Mouse (Mus musculus) T-helper 17 cell (primary cell): ENCODE results near the gene Prkci.

Source experiments
- in situ Hi-C, 2 experiments: fragments of 300-600 bp; cut with MboI, MseI; formaldehyde crosslinking; loops; 1 replicate in 1 of 2; 2 replicates in 1 of 2; pipeline ENCODE4 v1.15.1; 2025; ENCODE audit warnings: high pct_unique_total_duplicates in 2 of 2

Gene Prkci

DNA sequence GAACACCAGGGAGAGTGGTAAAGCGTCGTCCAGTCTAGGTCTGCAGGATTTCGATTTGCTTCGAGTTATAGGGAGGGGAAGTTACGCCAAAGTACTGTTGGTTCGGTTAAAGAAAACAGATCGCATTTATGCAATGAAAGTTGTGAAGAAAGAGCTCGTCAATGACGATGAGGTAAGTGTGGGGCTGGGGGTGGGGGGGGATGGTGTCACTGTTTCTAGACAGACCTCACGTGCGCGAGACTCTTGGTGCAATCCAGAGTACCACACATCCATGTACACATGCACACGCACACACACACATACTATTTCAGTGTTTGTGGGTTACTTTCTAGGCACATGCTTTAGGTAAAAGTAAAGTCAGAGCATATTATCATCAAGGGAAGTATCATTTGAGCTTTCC lies 42.3 kb downstream of the Prkci start:
- in situ Hi-C loops = loop anchor here (5.0 to 25.0 kb wide), 2 partner anchors 56 to 549 kb away; no protein-coding TSS in a partner anchor

- in situ Hi-C loops = loop anchor here (5.0 to 25.0 kb wide), 2 partner anchors 56 to 549 kb away; no protein-coding TSS in a partner anchor
Observed at GRCm38 (mm10) chr3:31038689-31039088, 43.1 kb downstream of the Prkci start.

GRCm38 (mm10) chr3:31042992-31043391 lies 47.4 kb downstream of the Prkci start:
- in situ Hi-C loops = loop anchor here in 1 of 2 experiments (25.0 kb wide), 1 partner anchor 544 kb away; no protein-coding TSS in a partner anchor

- in situ Hi-C loops = loop anchor here (5.0 to 25.0 kb wide), 2 partner anchors 540 to 1690 kb away; partner anchors contain the start of genes Mrpl47 (in 1 of the 2) and Ndufb5 (in 1 of the 2)
Observed at GRCm38 (mm10) chr3:31047263-31047662, 51.7 kb downstream of the Prkci start.

GRCm38 (mm10) chr3:31049087-31049486 lies 53.5 kb downstream of the Prkci start:
- in situ Hi-C loops = loop anchor here (5.0 to 25.0 kb wide), 2 partner anchors 538 to 1688 kb away; partner anchors contain the start of genes Mrpl47 (in 1 of the 2) and Ndufb5 (in 1 of the 2)

DNA sequence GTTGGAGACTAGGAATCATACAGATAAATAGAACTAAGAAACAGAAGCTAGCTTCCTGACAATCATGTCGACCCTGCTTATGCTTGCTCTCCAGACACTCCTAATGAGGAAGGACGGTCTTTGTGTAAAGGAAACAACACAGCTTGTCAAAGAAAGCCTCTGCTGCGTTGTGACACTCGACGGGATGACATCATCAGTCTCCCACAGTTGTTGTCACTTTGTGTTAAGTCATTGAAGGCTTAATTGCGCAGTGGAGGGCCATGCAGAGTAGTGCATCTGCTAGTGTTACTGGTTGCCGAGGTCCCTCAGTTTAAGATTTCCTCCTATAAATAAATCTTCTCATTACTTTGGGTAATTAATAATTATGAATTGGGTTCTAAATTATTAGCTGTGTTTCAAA lies 54.8 kb downstream of the Prkci start:
- in situ Hi-C loops = no loop called here

DNA sequence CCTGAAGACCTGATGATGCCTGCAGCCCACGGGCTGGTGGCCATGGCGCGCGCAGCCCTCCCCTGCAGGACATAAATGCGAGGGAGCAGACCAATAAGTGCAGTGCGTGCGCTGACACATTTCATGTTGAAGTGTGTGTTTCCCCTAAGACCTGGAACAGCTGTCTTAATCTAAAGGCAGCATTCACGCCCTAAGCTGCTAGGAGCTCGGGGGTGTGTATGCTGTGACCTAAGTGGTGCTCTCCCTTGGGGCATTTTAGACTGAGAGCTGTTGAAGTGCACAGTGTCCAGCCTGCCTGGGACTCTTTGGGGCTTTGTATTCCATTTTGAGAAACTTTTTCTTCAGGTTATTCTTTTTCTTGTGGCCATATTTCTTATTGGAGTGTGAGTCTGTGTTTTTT lies 56.2 kb downstream of the Prkci start:
- in situ Hi-C loops = no loop called here

GRCm38 (mm10) chr3:31053191-31053590 lies 57.6 kb downstream of the Prkci start:
- in situ Hi-C loops = no loop called here

DNA sequence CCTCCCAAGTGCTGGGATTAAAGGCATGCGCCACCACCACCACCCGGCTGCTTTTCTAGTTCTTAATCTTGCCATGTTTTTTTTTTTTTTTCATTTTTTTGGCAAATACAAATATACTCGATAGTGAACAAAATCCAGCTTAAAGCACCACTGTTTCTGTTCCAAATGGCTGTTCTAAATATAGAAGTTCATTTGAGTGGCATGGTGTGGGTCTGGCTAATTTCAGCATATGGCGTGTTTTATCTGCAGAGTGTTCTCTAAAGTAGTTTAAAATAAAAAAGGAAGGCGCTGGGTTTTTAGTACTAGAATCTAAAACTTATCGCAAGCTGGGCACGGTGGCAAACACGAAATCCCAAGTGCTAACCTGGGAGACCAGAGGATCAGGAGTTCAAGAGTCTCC lies 59.3 kb downstream of the Prkci start:
- in situ Hi-C loops = loop anchor here (5.0 kb wide), 2 partner anchors 37 to 82 kb away; no protein-coding TSS in a partner anchor

- in situ Hi-C loops = loop anchor here (5.0 kb wide), 2 partner anchors 36 to 81 kb away; no protein-coding TSS in a partner anchor
Observed at GRCm38 (mm10) chr3:31056047-31056650, 60.6 kb downstream of the Prkci start.

DNA sequence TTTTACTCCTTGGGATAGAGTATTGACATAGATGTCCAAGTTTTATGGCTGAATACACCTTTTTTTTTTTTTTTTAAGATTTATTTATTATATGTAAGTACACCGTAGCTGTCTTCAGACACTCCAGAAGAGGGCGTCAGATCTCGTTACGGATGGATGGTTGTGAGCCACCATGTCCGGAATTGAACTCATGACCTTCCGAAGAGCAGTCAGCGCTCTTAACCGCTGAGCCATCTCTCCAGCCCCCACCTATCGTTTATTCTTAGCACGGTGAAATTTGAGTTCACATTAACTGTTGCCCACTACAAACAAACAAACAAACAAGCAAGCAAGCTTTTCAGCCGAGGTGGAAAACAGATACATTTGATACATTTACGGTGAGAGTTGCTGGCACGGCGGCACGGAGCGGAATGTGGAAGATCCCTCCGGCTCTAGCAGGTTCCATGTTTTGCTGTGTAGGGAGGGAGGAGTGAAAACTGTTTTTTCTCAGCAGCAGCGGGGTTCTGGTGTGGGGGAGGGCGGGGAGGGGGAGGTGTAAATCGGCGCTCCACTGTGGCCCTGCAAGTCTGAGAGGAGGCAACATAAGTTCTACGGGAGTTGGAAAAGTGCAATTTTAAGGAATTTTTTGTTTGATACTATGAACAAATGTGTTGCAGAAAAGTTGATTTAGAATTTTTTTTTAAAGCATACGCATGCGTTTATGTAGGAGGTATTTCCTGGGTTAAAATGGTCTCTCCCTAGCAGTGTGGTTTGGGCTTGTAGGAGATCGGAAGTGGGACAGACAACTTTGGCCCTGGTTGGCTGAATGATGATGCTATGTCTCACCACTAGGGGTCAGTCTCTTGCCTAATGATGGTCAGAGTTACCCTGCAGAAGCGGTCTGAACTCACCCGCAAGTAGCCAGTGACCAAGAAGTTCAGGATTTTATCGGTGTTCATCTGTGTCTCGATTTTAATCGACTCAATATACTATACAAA lies 61.4 kb downstream of the Prkci start:
- in situ Hi-C loops = loop anchor here (5.0 kb wide), 2 partner anchors 35 to 80 kb away; no protein-coding TSS in a partner anchor

- in situ Hi-C loops = no loop called here
Observed at GRCm38 (mm10) chr3:31060745-31061102, 65.2 kb downstream of the Prkci start.

DNA sequence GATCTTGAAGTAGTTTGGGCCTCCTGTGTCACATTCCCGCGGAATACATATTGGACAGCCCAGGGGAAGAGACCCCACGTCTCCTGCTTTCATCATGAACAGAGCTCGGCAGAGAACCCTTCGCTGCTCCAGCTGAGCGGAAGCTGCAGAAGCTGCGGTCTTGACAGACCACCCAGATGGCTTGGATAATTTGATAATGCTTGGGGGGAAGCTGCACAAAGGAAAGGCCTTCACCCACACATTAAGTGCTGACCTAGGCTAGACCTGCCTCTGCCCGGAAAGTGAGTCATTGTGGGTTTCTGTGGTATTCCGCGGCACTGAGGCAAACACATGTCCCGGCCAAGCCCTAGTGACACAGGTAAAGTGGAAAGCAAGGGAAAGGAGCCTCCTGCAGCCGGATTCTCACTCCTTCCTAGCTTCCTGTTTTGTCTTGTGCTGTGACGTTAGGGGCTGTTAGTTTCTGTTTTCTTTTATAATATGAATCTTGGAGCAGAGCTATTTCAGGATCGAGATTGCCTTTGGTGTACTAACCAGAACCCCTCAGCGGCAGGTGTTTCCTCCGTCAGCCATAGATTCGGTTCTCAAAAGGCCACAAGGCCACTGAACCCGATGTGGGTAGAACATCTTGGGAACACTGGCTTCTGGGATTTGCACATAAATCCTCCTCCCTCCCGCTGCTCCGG lies 65.7 kb downstream of the Prkci start:
- in situ Hi-C loops = no loop called here

DNA sequence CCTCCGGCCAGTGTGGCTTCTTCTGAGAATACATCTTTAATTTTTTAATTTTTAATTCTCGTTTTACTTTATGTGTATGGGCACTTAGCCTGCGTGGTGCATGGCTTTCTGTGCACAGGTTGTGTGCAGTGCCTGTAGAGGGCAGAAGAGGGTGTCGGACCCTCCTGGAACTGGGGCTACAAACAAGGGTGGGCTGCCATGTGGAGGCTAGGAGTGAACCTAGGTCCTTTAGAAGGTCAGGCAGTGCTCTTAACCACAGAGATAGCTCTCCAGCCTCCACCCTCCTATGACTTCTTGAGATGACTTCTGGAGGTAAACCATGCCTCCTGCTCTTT lies 66.2 kb downstream of the Prkci start:
- in situ Hi-C loops = no loop called here

GRCm38 (mm10) chr3:31062325-31062724 lies 66.8 kb downstream of the Prkci start:
- in situ Hi-C loops = no loop called here

- in situ Hi-C loops = no loop called here
Observed at GRCm38 (mm10) chr3:31068482-31068881, 72.9 kb downstream of the Prkci start.

GRCm38 (mm10) chr3:31071804-31072203 lies 76.3 kb downstream of the Prkci start:
- in situ Hi-C loops = no loop called here

- in situ Hi-C loops = no loop called here
Observed at GRCm38 (mm10) chr3:31075808-31076207, 80.3 kb downstream of the Prkci start.

DNA sequence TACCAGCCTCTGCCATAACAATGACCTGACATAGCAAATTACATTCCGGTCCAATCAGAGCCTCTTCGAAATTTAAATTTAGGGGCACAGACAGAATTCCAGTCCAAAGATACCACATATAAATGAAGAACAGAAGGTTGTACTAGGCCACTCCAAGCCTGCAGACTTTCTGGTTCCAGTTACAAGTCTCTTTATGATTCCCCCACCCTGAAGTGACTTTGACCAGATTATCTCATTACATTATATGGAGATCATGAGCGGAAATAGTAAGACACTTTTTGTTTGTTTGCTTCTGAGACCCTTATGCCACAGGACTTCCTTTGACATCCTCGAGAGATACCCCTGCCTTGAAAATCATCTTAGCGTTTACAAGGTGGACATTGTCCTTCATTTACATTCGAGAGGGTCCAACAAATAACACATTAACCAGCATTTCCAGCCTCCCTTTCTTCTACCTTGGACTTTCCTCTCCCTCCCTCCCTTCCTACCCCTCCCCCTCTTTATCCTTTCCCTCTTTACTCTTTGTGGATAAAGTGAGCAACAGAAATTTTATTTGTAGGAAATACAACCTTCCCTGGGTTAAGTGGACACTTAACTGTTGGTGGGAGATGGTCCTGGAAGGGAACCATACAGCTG lies 81.6 kb downstream of the Prkci start:
- in situ Hi-C loops = no loop called here

DNA sequence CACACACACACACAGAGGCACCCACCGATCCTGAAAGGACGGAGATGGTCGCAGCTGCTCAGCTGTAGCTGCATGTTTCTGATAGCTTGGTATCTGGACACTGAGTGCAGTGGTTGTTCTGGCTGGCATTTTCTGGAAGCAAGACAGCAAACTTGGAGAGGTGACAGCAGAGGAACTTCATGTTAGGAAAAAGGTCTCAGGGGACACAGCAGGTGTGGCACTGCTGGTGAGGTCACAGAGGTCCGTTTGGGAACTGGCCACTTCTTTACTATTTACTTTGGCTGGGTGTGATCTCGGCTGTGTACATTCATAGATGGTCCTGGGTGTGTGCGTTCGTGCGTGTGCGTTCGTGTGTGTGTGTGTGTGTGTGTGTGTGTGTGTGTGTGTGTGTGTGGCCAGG lies 83.9 kb downstream of the Prkci start:
- in situ Hi-C loops = no loop called here

- in situ Hi-C loops = no loop called here
Observed at GRCm38 (mm10) chr3:31080791-31081502, 85.4 kb downstream of the Prkci start.
